Mouse (Mus musculus) forebrain, postnatal 0 days (tissue): ENCODE measurements around the gene Slco1a4. TPM values are rescaled to one million over a fixed set of nuclear protein-coding genes. Genes with fewer than 3 reads are reported as not detected.
"Not testable (repeated sequence)": the region's sequence is repeated elsewhere in the genome, so short reads cannot be mapped to it uniquely, and the experiment has no call there.

Experiments used
- ATAC-seq: fragments of 200-750 bp; cut with Nextera tagmentation; 2 replicates; pipeline ENCODE4 v1.8.0; 2017; ENCODE audit warnings: mild to moderate bottlenecking, moderate library complexity
- DNase-seq: peaks from one replicate; pipeline ENCODE4 v3.0.0-alpha.2; 2015
- H3K27ac ChIP-seq: fragments of 300-500 bp; sonication (generic); 2 replicates; pipeline ENCODE4 v1.5.1; 2014; ENCODE audit warnings: low read depth, mild to moderate bottlenecking, antibody characterized with exemption, low read length, moderate library complexity, mixed read lengths
- H3K27me3 ChIP-seq: fragments of 300-500 bp; sonication (generic); 2 replicates; pipeline ENCODE4 v1.6.1; 2014; ENCODE audit warnings: mild to moderate bottlenecking, low read length, mixed read lengths; ENCODE audit not compliant: insufficient read depth
- H3K36me3 ChIP-seq: fragments of 300-500 bp; sonication (generic); 2 replicates; pipeline ENCODE4 v1.6.1; 2014; ENCODE audit warnings: mild to moderate bottlenecking, moderate library complexity; ENCODE audit not compliant: insufficient read depth
- H3K4me1 ChIP-seq: fragments of 300-500 bp; sonication (generic); 2 replicates; pipeline ENCODE4 v1.6.1; 2014; ENCODE audit warnings: antibody characterized with exemption; ENCODE audit not compliant: insufficient read depth
- H3K4me2 ChIP-seq: fragments of 300-500 bp; sonication (generic); 2 replicates; pipeline ENCODE4 v1.6.1; 2014; ENCODE audit warnings: low read depth, mild to moderate bottlenecking, moderate library complexity
- H3K4me3 ChIP-seq: fragments of 300-500 bp; sonication (generic); 2 replicates; pipeline ENCODE4 v1.5.1; 2014; ENCODE audit warnings: low read depth, low read length, mixed read lengths
- H3K9ac ChIP-seq: fragments of 300-500 bp; sonication (generic); 2 replicates; pipeline ENCODE4 v1.6.1; 2014; ENCODE audit warnings: mild to moderate bottlenecking
- H3K9me3 ChIP-seq: fragments of 300-500 bp; sonication (generic); 2 replicates; pipeline ENCODE4 v1.6.1; 2016; ENCODE audit warnings: low read length
- CTCF ChIP-seq: sonication (generic); IDR thresholded peaks from 2 replicates; pipeline ENCODE4 v1.5.1; 2016; ENCODE audit warnings: antibody characterized with exemption, control low read depth, low read depth
- WGBS: fragments of 180-500 bp; shearing (Covaris S2); extraction: QIAGEN DNeasy Blood & Tissue Kit; methylation state at CpG from one replicate; pipeline ENCODE4 v1.1.7; 2014; 5-methylcytosine and 5-hydroxymethylcytosine counted together
- polyA plus RNA-seq: library from polyadenylated mRNA; unstranded; fragments of >200 nt; fragmentation: Nextera tagmentation; extraction: Ambion mirVana; gene quantifications from 2 replicates; pipeline ENCODE4 v1.2.1, GENCODE M21; 2015
- total RNA-seq: library from RNA; depleted of rRNA; stranded (reverse); fragments of >200 nt; gene quantifications from 2 replicates; pipeline ENCODE4 v1.2.3, GENCODE M21; 2014; rRNA removed

Gene Slco1a4
- total RNA-seq (3.3 and 6.3 TPM in 2 replicates), polyA plus RNA-seq (2.7 and 3.1 TPM in 2 replicates)

DNA sequence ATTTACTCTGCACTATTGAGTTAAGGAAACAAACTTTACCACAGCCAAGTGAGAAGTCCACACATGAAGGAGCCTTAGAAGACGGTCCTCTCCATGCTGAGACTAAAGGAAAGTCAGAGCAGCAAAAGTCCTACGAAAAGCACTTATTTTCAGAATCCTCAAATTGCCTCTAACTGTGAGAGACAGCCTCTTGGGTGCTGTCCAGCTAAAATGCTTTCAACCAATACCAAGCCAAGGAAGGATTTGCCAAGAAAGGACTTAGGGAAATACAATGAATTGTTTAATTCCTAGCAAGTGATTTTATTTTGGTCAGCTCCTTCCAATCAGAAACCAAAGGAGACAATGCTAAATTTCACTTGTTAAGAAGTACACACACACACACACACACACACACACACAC is at the start of gene Slco1a4:
TSS of gene Slco1a4 (minus strand) at position 115 of the 400 bp plus-strand sequence.
- H3K4me3 ChIP-seq, result no peak within 1 kb of the TSS
- no peaks in the 10 kb centered on the region for H3K9me3 ChIP-seq
- H3K36me3 ChIP-seq, result no peaks in the 10 kb centered on the region
- no peak within 1 kb of the TSS for H3K4me2 ChIP-seq
- TF ChIP-seq CTCF, result no peak
- H3K27me3 ChIP-seq, result no peaks in the 10 kb centered on the region
- ATAC-seq, result no peak
- 51% methylated on average over 2 of the region's 2 CpGs for WGBS
- no peaks in the 10 kb centered on the region for H3K4me1 ChIP-seq
- H3K9ac ChIP-seq, result no peak within 1 kb of the TSS
- DNase-seq, result peak; percentile 16
- no peak within 1 kb of the TSS for H3K27ac ChIP-seq

DNA sequence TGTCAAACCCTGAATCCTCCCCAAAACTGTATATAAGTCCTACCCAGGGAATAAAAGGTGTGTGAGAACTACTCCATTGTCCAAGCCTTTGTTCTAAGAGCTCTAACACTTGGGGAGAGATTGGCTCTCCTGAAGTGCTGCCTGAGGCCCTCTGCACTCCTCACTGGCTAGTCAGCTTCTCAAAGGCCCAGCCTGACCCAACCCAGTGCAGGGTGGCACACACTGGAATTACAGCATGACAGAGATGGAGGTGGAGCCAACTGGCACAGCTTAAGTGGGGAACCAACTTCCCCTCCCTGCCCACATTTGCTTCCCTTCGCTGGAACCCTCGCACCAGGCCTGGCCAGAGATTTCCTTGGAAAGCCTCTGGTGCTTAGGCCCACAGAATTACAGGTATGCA is 42.2 kb upstream of the Slco1a4 start:
- no peaks in the 10 kb centered on the region for H3K9me3 ChIP-seq
- ATAC-seq (no peak), DNase-seq (no peak)
- no peaks in the 10 kb centered on the region for H3K4me1 ChIP-seq
- H3K9ac ChIP-seq, result no peak overlapping the region
- no peak for TF ChIP-seq CTCF
- no peak overlapping the region for H3K4me2 ChIP-seq
- no peaks in the 10 kb centered on the region for H3K36me3 ChIP-seq
- no peak overlapping the region for H3K27ac ChIP-seq
- H3K27me3 ChIP-seq, result no peaks in the 10 kb centered on the region
- WGBS, result 72% methylated on average over 2 of the region's 2 CpGs
- no peak overlapping the region for H3K4me3 ChIP-seq

DNA sequence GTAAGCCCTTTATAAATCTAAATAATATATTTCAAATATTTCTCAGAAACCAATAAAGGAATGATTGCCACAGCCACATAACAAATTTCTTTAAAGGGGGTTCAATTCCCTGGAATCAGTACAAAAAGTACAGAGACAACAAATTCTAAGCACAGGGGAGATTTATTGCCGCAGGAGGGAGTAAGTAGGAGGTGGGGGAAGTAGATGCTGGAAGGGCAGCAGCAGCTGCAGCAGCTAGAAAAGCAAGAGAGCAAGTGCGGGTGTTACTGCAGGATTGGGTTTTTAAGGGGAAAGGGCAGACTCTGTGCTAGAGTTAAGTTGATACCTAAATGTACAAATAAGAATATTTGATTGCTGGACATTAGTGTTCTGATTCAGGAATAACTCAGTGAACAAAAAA is 33.7 kb upstream of the Slco1a4 start:
- DNase-seq, result no peak
- Histone ChIP-seq H3K4me2 (no peak overlapping the region), H3K4me1 (no peaks in the 10 kb centered on the region), H3K27ac (no peak overlapping the region), H3K36me3 (no peaks in the 10 kb centered on the region), H3K9me3 (no peaks in the 10 kb centered on the region), H3K4me3 (no peak overlapping the region), H3K9ac (no peak overlapping the region), H3K27me3 (no peaks in the 10 kb centered on the region)
- no peak for TF ChIP-seq CTCF
- ATAC-seq, result no peak
- WGBS, result 58% methylated on average over 2 of the region's 2 CpGs

DNA sequence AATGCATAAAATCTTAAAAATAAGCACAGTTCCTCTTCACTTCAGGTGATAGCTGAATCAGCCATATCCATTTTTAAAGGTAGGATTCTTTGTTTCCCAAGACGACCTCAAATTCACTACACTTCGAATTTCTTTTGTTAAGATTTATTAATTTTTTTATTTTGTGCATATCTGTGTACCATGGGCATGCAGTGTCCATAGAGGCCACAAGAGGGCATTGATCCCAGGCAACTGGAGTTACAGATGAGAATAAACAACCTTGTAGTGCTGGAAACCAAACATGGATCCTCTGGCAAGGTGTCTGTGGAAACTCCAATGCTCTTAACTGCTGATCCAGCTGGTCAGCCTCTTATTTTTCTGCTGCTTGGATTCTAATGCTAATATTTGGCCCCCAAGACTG is 32.2 kb upstream of the Slco1a4 start:
- H3K4me2 ChIP-seq, result no peak overlapping the region
- H3K9me3 ChIP-seq, result no peaks in the 10 kb centered on the region
- DNase-seq (no peak), ATAC-seq (no peak)
- WGBS, result 73% methylated on average over 2 of the region's 2 CpGs
- no peak overlapping the region for H3K4me3 ChIP-seq
- H3K4me1 ChIP-seq, result no peaks in the 10 kb centered on the region
- no peak overlapping the region for H3K9ac ChIP-seq
- no peak overlapping the region for H3K27ac ChIP-seq
- peak; percentile 15; the same call in 1 of the 2 replicates for TF ChIP-seq CTCF
- no peaks in the 10 kb centered on the region for H3K27me3 ChIP-seq
- H3K36me3 ChIP-seq, result no peaks in the 10 kb centered on the region

DNA sequence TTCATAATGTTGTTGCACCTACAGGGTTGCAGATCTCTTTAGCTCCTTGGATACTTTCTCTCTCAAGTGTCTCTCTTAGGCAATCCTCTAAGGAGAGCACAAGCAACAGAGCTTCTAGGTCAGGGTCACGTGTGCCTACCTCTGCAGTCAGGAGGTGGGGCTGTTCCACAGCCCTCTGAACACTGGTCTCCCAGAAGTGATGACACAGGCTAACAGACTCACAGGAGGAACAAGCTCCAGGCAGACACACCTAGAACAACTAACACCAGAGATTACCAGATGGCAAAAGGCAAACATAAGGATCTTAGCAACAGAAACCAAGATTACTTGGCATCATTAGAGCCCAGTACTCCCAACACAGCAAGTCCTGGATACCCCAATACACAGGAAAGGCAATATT is 26.6 kb upstream of the Slco1a4 start:
- Histone ChIP-seq H3K9ac (no peak overlapping the region), H3K4me1 (no peaks in the 10 kb centered on the region), H3K36me3 (no peaks in the 10 kb centered on the region), H3K4me3 (no peak overlapping the region), H3K9me3 (no peaks in the 10 kb centered on the region), H3K27ac (no peak overlapping the region), H3K27me3 (no peaks in the 10 kb centered on the region), H3K4me2 (no peak overlapping the region)
- WGBS, result 70% methylated on average over 1 of the region's 1 CpGs
- TF ChIP-seq CTCF, result no peak
- DNase-seq (no peak), ATAC-seq (no peak)

DNA sequence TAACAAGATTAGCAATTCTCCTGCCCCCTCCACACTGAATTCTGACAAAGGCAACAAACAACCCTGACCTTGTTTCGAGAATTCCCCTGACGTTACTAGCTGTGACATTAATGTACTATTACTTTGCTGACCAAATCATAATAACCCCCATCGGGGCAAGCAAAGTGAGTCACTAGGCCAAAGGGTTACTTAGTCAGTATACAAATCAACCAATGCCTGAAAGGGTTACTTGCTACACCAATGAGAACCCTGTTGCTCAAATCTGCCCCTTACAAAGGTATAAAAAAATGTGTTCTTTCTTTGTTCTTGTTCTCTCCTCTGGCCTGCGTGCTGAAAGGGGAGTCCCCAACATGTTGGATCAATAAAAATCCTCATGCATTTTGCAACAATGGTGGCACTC is 19.7 kb upstream of the Slco1a4 start:
- H3K4me3 ChIP-seq, H3K4me1 ChIP-seq, H3K4me2 ChIP-seq, H3K27me3 ChIP-seq, ATAC-seq, DNase-seq, H3K27ac ChIP-seq, H3K9ac ChIP-seq, H3K36me3 ChIP-seq, H3K9me3 ChIP-seq: not testable (repeated sequence)
- WGBS, result 75% methylated on average over 4 of the region's 4 CpGs

DNA sequence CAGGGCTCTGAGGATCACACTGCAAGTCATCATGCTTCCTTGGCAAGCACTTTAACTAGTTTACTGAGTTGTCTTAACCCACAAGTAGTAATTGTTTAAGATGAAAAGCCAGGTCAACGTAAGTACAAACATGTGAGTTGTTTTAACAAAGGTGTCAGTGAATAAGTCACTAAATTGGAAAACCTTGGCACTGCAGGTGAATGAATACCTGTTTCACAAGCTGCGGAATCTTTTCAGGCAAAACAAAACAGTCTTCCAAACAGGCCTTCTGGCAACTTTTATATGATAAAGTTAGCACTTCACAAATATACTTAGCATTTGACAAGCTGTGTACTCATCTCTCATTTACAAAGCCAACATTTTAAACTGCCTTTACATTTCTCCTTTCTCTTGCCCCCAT is 15.7 kb upstream of the Slco1a4 start:
- Histone ChIP-seq H3K9ac (no peak overlapping the region), H3K36me3 (no peaks in the 10 kb centered on the region), H3K4me3 (no peak overlapping the region), H3K9me3 (no peaks in the 10 kb centered on the region), H3K4me2 (no peak overlapping the region), H3K27ac (no peak overlapping the region), H3K27me3 (no peaks in the 10 kb centered on the region), H3K4me1 (no peaks in the 10 kb centered on the region)
- 80% methylated on average over 2 of the region's 2 CpGs for WGBS
- ATAC-seq, result no peak
- TF ChIP-seq CTCF, result no peak
- DNase-seq, result no peak

DNA sequence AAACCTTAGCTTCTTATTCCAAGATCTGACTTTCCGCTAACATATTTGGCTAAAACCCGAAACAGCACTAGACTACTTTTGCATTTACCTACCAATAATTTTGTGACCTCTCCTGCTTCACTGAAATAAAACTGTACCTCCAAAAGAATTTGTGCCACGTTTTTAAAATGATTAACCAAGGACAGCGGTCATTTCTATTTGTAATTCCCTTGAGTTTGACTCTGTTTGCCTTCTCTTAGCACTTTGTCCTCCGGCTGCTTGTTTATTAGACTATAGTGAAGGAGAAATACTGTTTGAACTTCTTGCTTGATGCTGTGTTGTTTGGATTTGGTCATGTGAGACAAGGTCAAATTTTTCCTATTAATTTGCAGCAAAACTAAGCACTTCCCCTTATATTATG is 12.7 kb upstream of the Slco1a4 start:
- Histone ChIP-seq H3K9me3 (no peaks in the 10 kb centered on the region), H3K27me3 (no peaks in the 10 kb centered on the region), H3K4me2 (no peak overlapping the region), H3K36me3 (no peaks in the 10 kb centered on the region), H3K9ac (no peak overlapping the region), H3K4me3 (no peak overlapping the region), H3K27ac (no peak overlapping the region), H3K4me1 (no peaks in the 10 kb centered on the region)
- DNase-seq (no peak), ATAC-seq (no peak)
- WGBS, result 82% methylated on average over 5 of the region's 5 CpGs
- TF ChIP-seq CTCF, result no peak
